Mouse (Mus musculus): ENCODE results near the gene Sema3b.

GRCm38 (mm10) chr9:107627387-107628255, 18.6 kb upstream of the Sema3b start:
- TF ChIP-seq POLR2A (IDR thresholded peaks at IDR 0.05; ENCODE audit: low read depth, low read length), result no peak
- TF ChIP-seq CTCF (IDR thresholded peaks at IDR 0.05; ENCODE audit: extremely low read depth, insufficient read depth, insufficient read length, insufficient replicate concordance), result no peak
